Mouse (Mus musculus) adipocyte (in vitro differentiated cells): ENCODE measurements around the gene Fam205a4.
"Not testable (repeated sequence)": the region's sequence is repeated elsewhere in the genome, so short reads cannot be mapped to it uniquely, and the experiment has no call there.

Experiments used
- DNase-seq: peaks from one replicate; pipeline ENCODE4 v3.0.0-alpha.2; 2016; ENCODE audit warnings: low spot score

Gene Fam205a4

DNA sequence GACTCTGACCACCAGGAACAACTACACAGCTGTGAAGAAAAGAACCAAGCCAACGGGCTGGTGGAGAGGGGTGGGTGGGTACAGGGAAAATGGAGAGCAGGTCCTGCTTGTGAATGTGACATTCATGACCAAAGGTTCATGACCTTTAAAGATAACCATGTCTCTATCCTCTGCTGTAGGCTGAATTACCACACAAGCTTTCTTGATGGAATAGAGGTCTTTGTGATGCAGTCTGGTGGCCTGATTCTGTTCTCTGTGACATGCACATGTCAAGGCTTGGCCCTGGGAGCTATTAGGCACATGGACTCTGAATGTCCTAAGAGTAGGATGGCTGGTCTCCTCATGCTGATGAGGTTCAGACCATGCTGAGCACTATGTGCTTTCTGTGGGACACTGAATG, at the start of gene Fam205a4:
Gene Fam205a4 (plus strand): TSS at position 301 of the 400 bp plus-strand sequence.
- DNase-seq = not testable (repeated sequence)

DNA sequence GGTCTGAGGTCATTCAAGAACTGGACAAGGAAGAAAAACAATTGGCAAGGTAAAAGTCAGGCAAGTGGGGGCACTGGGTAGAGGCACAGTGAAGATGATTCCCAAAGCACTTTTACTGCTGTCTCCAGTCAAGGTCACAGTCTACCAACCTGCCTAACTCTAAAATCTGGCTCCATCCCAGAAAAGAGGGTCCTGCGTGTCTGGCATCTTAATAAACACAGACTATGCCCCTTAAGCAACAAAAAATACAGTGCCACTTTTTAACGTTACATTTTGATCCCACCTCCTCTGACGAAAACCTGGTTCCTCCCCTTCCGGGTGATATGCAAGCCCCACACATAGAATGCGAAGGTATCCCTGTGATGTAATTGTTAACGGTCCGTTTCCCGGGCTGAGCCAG, 24.6 kb upstream of the Fam205a4 start, which contains the start of gene Gm20878:
Gene Gm20878 (plus strand): TSS at position 301 of the 400 bp plus-strand sequence.
- not testable (repeated sequence) for DNase-seq
